Mouse (Mus musculus) midbrain, postnatal 0 days (tissue): ENCODE measurements around the gene Hgf. TPM values are rescaled to one million over a fixed set of nuclear protein-coding genes. Genes with fewer than 3 reads are reported as not detected.

Experiments
- ATAC-seq: fragments of 200-750 bp; cut with Nextera tagmentation; 2 replicates; pipeline ENCODE4 v1.8.0; 2017; ENCODE audit warnings: moderate number of reproducible peaks, mild to moderate bottlenecking, moderate TSS enrichment, moderate library complexity; ENCODE audit not compliant: low FRiP score
- DNase-seq: peaks from one replicate; pipeline ENCODE4 v3.0.0-alpha.2; 2015; ENCODE audit warnings: low spot score
- H3K27ac ChIP-seq: fragments of 300-500 bp; sonication (generic); 2 replicates; pipeline ENCODE4 v1.5.1; 2014; ENCODE audit warnings: low read depth, mild to moderate bottlenecking, low read length, mixed read lengths
- H3K27me3 ChIP-seq: fragments of 300-500 bp; sonication (generic); 2 replicates; pipeline ENCODE4 v1.6.1; 2014; ENCODE audit warnings: low read length, control low read depth, mixed read lengths; ENCODE audit not compliant: insufficient read depth
- H3K36me3 ChIP-seq: fragments of 300-500 bp; sonication (generic); 2 replicates; pipeline ENCODE4 v1.6.1; 2014; ENCODE audit warnings: low read length, control low read depth, mixed read lengths; ENCODE audit not compliant: insufficient read depth
- H3K4me1 ChIP-seq: fragments of 300-500 bp; sonication (generic); 2 replicates; pipeline ENCODE4 v1.6.1; 2014; ENCODE audit warnings: mild to moderate bottlenecking, control low read depth, antibody characterized with exemption, low read length, mixed read lengths; ENCODE audit not compliant: insufficient read depth
- H3K4me2 ChIP-seq: fragments of 300-500 bp; sonication (generic); 2 replicates; pipeline ENCODE4 v1.6.1; 2014; ENCODE audit warnings: low read depth, mild to moderate bottlenecking, low read length, mixed read lengths; ENCODE audit not compliant: poor library complexity, severe bottlenecking
- H3K4me3 ChIP-seq: fragments of 300-500 bp; sonication (generic); 2 replicates; pipeline ENCODE4 v1.5.1; 2014; ENCODE audit warnings: low read depth, mild to moderate bottlenecking, low read length, moderate library complexity
- H3K9ac ChIP-seq: fragments of 300-500 bp; sonication (generic); replicated peaks from 2 replicates; pipeline ENCODE4 v1.6.1; 2014; ENCODE audit warnings: mild to moderate bottlenecking, low read length, moderate library complexity, mixed read lengths; ENCODE audit not compliant: poor library complexity, severe bottlenecking
- H3K9me3 ChIP-seq: fragments of 300-500 bp; sonication (generic); 2 replicates; pipeline ENCODE4 v1.6.1; 2016; ENCODE audit warnings: low read length, control low read depth
- CTCF ChIP-seq: IDR thresholded peaks from 2 replicates; pipeline ENCODE4 v1.5.1; 2016; ENCODE audit warnings: antibody characterized with exemption, mild to moderate bottlenecking
- WGBS: fragments of 180-500 bp; shearing (Covaris S2); extraction: QIAGEN DNeasy Blood & Tissue Kit; methylation state at CpG from one replicate; pipeline ENCODE4 v1.1.7; 2014; 5-methylcytosine and 5-hydroxymethylcytosine counted together
- polyA plus RNA-seq: library from polyadenylated mRNA; unstranded; fragments of >200 nt; fragmentation: Nextera tagmentation; extraction: Ambion mirVana; gene quantifications from 2 replicates; pipeline ENCODE4 v1.2.1, GENCODE M21; 2015
- total RNA-seq: library from RNA; depleted of rRNA; stranded (reverse); fragments of >200 nt; gene quantifications from 2 replicates; pipeline ENCODE4 v1.2.3, GENCODE M21; 2014; rRNA removed

Hgf gene
- total and polyA plus RNA-seq, 2 experiments from 2014 or later, result 0.57 to 1.8 TPM

- DNase-seq (no peak), ATAC-seq (no peak)
- no peak for TF ChIP-seq CTCF
- no peaks in the 10 kb centered on the region for H3K27me3 ChIP-seq
- no peak overlapping the region for H3K27ac ChIP-seq
- H3K9me3 ChIP-seq, result no peaks in the 10 kb centered on the region
- no peaks in the 10 kb centered on the region for H3K36me3 ChIP-seq
- no peak overlapping the region for H3K9ac ChIP-seq
- no peak overlapping the region for H3K4me2 ChIP-seq
- no peak overlapping the region for H3K4me3 ChIP-seq
- H3K4me1 ChIP-seq, result no peaks in the 10 kb centered on the region
- 65% methylated on average over 7 of the region's 7 CpGs for WGBS
Observed at GRCm38 (mm10) chr5:16654022-16654421, 100.7 kb downstream of the Hgf start.

Other genes with a start within 250 kb of the Hgf start
- not detected in 2 replicates for gene Gm28710, start 238.3 kb downstream of the Hgf start, total RNA-seq
- not detected in 2 replicates for gene Gm28710, start 238.3 kb downstream of the Hgf start, polyA plus RNA-seq